Mouse (Mus musculus) heart, postnatal 0 days (tissue): ENCODE results near the gene Zbtb16. TPM values are rescaled to one million over a fixed set of nuclear protein-coding genes. Genes with fewer than 3 reads are reported as not detected.

Experiments
- ATAC-seq: fragments of 200-750 bp; cut with Nextera tagmentation; 2 replicates; pipeline ENCODE4 v1.8.0; 2017; ENCODE audit warnings: low read depth, moderate number of reproducible peaks, moderate library complexity; ENCODE audit not compliant: insufficient read depth
- DNase-seq: peaks from one replicate; pipeline ENCODE4 v3.0.0-alpha.2; 2016; ENCODE audit warnings: low spot score
- H3K27ac ChIP-seq: fragments of 300-500 bp; sonication (generic); 2 replicates; pipeline ENCODE4 v1.5.1; 2014; ENCODE audit warnings: low read depth, mild to moderate bottlenecking
- H3K27me3 ChIP-seq: fragments of 300-500 bp; sonication (generic); 2 replicates; pipeline ENCODE4 v1.6.1; 2014; ENCODE audit warnings: low read length, mixed read lengths; ENCODE audit not compliant: control insufficient read depth, insufficient read depth
- H3K36me3 ChIP-seq: fragments of 300-500 bp; sonication (generic); replicated peaks from 2 replicates; pipeline ENCODE4 v1.6.1; 2014; ENCODE audit warnings: low read length, mixed read lengths; ENCODE audit not compliant: control insufficient read depth, insufficient read depth
- H3K4me1 ChIP-seq: fragments of 300-500 bp; sonication (generic); 2 replicates; pipeline ENCODE4 v1.6.1; 2014; ENCODE audit warnings: antibody characterized with exemption; ENCODE audit not compliant: control insufficient read depth, insufficient read depth
- H3K4me2 ChIP-seq: fragments of 300-500 bp; sonication (generic); 2 replicates; pipeline ENCODE4 v1.6.1; 2014; ENCODE audit warnings: low read depth, mild to moderate bottlenecking, low read length, moderate library complexity
- H3K4me3 ChIP-seq: fragments of 300-500 bp; sonication (generic); 2 replicates; pipeline ENCODE4 v1.5.1; 2014; ENCODE audit warnings: low read depth, low read length
- H3K9ac ChIP-seq: fragments of 300-500 bp; sonication (generic); replicated peaks from 2 replicates; pipeline ENCODE4 v1.6.1; 2014; ENCODE audit warnings: low read depth, low read length, mixed read lengths
- H3K9me3 ChIP-seq: fragments of 300-500 bp; sonication (generic); replicated peaks from 2 replicates; pipeline ENCODE4 v1.6.1; 2016; ENCODE audit warnings: low read length; ENCODE audit not compliant: control insufficient read depth
- CTCF ChIP-seq: IDR thresholded peaks from 2 replicates; pipeline ENCODE4 v1.5.1; 2016; ENCODE audit warnings: antibody characterized with exemption, control low read depth, low read depth
- EP300 ChIP-seq: IDR thresholded peaks from 2 replicates; pipeline ENCODE4 v1.6.1; 2016; ENCODE audit warnings: antibody characterized with exemption, low read depth
- WGBS: fragments of 180-500 bp; shearing (Covaris S2); extraction: QIAGEN DNeasy Blood & Tissue Kit; methylation state at CpG from one replicate; pipeline ENCODE4 v1.1.7; 2014; 5-methylcytosine and 5-hydroxymethylcytosine counted together
- polyA plus RNA-seq: library from polyadenylated mRNA; unstranded; fragments of >200 nt; fragmentation: Nextera tagmentation; extraction: Ambion mirVana; gene quantifications from 2 replicates; pipeline ENCODE4 v1.2.1, GENCODE M21; 2015
- total RNA-seq: library from RNA; depleted of rRNA; stranded (reverse); fragments of >200 nt; gene quantifications from 2 replicates; pipeline ENCODE4 v1.2.3, GENCODE M21; 2014; ENCODE audit warnings: low replicate concordance

Gene Zbtb16
- total and polyA plus RNA-seq, 2 experiments from 2014 or later, result 5.0 to 54.7 TPM

GRCm38 (mm10) chr9:48838346-48838745 is 2.3 kb upstream of the Zbtb16 start:
- Histone ChIP-seq H3K36me3 (peaks cover 6% of the 10 kb centered on the region; the same call in 1 of the 2 replicates), H3K27ac (no peak overlapping the region), H3K4me3 (no peak overlapping the region), H3K9ac (no peak overlapping the region), H3K4me2 (no peak overlapping the region), H3K4me1 (peaks cover 28% of the 10 kb centered on the region), H3K27me3 (peaks cover 4% of the 10 kb centered on the region; the same call in 1 of the 2 replicates), H3K9me3 (no peaks in the 10 kb centered on the region)
- no peak for ATAC-seq
- no peak for TF ChIP-seq EP300
- no peak for TF ChIP-seq CTCF
- 33% methylated on average over 4 of the region's 4 CpGs for WGBS
- DNase-seq, result no peak

GRCm38 (mm10) chr9:48837181-48837580 is 1.2 kb upstream of the Zbtb16 start:
- peaks cover 8% of the 10 kb centered on the region; the same call in 1 of the 2 replicates for H3K27me3 ChIP-seq
- peak overlapping the region; percentile 87 for H3K4me3 ChIP-seq
- H3K9ac ChIP-seq, result peak overlapping the region; percentile 58
- DNase-seq, result no peak
- no peak for ATAC-seq
- WGBS, result 7% methylated on average over 14 of the region's 14 CpGs
- peak overlapping the region; percentile 78 for H3K4me2 ChIP-seq
- H3K27ac ChIP-seq, result peak overlapping the region; percentile 94; the same call in 1 of the 2 replicates
- peaks cover 28% of the 10 kb centered on the region for H3K4me1 ChIP-seq
- TF ChIP-seq EP300 (no peak), CTCF (peak; percentile 40)
- H3K9me3 ChIP-seq, result no peaks in the 10 kb centered on the region
- peaks cover 18% of the 10 kb centered on the region for H3K36me3 ChIP-seq

- peak overlapping the region; percentile 58 for H3K9ac ChIP-seq
- peaks cover 28% of the 10 kb centered on the region for H3K4me1 ChIP-seq
- no peak for ATAC-seq
- H3K9me3 ChIP-seq, result no peaks in the 10 kb centered on the region
- H3K4me3 ChIP-seq, result peak overlapping the region; percentile 87
- 2% methylated on average over 12 of the region's 12 CpGs for WGBS
- TF ChIP-seq EP300, result no peak
- no peak for TF ChIP-seq CTCF
- H3K36me3 ChIP-seq, result peaks cover 24% of the 10 kb centered on the region
- no peak for DNase-seq
- H3K4me2 ChIP-seq, result peak overlapping the region; percentile 78
- peak overlapping the region; percentile 94 for H3K27ac ChIP-seq
- peaks cover 8% of the 10 kb centered on the region; the same call in 1 of the 2 replicates for H3K27me3 ChIP-seq
Observed at GRCm38 (mm10) chr9:48836566-48836930, 526 bp upstream of the Zbtb16 start.

GRCm38 (mm10) chr9:48834541-48835411 is 1.2 kb downstream of the Zbtb16 start:
- peak overlapping the region; percentile 91 for H3K9ac ChIP-seq
- peak; percentile 2; the same call in 1 of the 2 replicates for ATAC-seq
- H3K9me3 ChIP-seq, result no peaks in the 10 kb centered on the region
- peak overlapping the region; percentile 94 for H3K27ac ChIP-seq
- peaks cover 42% of the 10 kb centered on the region for H3K36me3 ChIP-seq
- H3K27me3 ChIP-seq, result peaks cover 8% of the 10 kb centered on the region; the same call in 1 of the 2 replicates
- no peak for TF ChIP-seq CTCF
- H3K4me2 ChIP-seq, result peak overlapping the region; percentile 78
- H3K4me1 ChIP-seq, result peaks cover 28% of the 10 kb centered on the region
- peak overlapping the region; percentile 87 for H3K4me3 ChIP-seq
- 2% methylated on average over 53 of the region's 65 CpGs for WGBS
- no peak for DNase-seq

DNA sequence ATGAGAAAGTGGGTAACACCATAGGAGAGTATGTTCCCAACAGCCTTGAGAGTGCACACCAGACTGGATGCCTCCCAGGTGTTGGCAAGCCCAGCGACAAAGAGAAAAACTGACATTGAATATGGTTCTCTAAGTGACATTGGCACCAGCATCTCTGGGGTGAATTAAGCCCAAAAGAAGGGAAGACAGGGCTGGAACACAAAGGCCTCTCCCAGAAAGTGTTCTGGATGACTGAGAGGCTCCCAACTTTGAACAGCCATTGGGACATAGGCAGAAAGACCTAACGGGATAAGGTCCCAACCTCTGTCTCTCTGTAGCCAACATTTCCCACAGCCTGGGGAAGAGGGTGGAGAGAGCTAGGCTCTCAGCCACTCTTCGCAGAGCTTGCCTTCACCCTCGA is 2.0 kb downstream of the Zbtb16 start:
- TF ChIP-seq EP300 (no peak), CTCF (no peak)
- Histone ChIP-seq H3K27me3 (peaks cover 8% of the 10 kb centered on the region; the same call in 1 of the 2 replicates), H3K36me3 (peaks cover 47% of the 10 kb centered on the region), H3K4me3 (peak overlapping the region; percentile 87), H3K9me3 (no peaks in the 10 kb centered on the region), H3K27ac (no peak overlapping the region), H3K4me2 (peak overlapping the region; percentile 78), H3K9ac (peak overlapping the region; percentile 91), H3K4me1 (peaks cover 32% of the 10 kb centered on the region)
- ATAC-seq (no peak), DNase-seq (no peak)
- WGBS, result 42% methylated on average over 4 of the region's 4 CpGs
